Mouse (Mus musculus): ENCODE measurements at regions not wholly inside any gene's neighbourhood (a gene's known extent, or its start where the extent isn't known, plus 50 kb on each side); places are given as distances from the start of the nearest gene placed in this dataset.

DNA sequence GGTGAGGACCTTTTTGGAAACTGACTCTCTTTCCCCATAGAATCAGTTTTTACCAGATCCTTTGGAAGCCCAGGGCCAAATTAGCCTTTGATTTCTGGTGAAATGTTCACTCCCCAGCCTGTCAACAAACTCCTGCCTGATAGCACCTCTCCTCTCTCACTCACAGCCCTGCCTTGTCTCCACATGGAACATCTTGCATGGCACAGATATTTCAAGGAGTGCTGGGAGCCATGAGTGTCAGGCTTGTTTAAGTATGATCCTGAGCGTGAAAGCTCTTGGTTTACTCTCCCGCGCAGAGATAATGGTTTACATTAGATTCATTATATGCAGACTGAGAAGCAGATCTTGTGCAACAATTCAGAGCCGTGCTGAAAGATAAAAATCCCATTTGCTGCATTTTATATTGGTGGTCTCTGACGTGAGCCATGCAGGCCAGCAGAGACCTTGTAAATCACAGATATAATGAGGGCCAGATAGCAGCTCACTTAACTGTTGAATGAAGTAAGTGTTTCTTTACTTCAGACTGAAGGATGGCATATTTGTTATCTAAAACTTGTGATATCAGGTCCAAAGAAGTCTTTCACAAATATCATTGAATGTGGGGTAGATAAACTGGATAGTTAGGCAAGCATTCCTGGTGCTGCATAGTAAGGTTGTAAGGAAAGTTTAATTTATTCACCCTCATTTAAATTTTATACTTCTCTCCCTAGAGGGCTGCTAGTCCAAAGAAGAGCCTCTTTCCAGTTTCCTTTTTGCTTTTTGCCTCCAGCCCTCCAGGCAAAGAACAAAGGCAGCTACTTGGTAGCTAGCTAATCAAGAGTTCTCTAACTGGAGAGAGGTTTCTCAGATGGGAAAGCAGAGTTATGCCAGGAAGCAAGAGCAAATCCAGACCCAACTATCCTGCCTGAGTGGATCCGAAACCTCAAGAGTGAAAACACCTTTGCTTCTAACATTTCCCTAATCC is 81.8 kb downstream of the Tbx18 start:
- no peak overlapping the region for H3K9ac ChIP-seq (ENCODE audit: low read depth, low read length)
- H3K27me3 ChIP-seq (ENCODE audit: control insufficient read depth, insufficient read depth, low read length): no peaks in the 10 kb centered on the region
- H3K4me1 ChIP-seq (ENCODE audit: control insufficient read depth, insufficient read depth, low read length): no peaks in the 10 kb centered on the region
- no peak overlapping the region for H3K4me3 ChIP-seq (ENCODE audit: insufficient read depth, low read depth, low read length)
- 69% methylated on average over 6 of the region's 6 CpGs for WGBS
- no peak for DNase-seq (ENCODE audit: extremely low read depth, low read depth, low spot score)
- TF ChIP-seq CTCF (IDR thresholded peaks at IDR 0.05; ENCODE audit: low read depth, low read length) (no peak), POLR2A (IDR thresholded peaks at IDR 0.05; ENCODE audit: extremely low read depth, insufficient read depth, low read length) (no peak)
- H3K79me2 ChIP-seq (ENCODE audit: control insufficient read depth, insufficient read depth, low read length): no peaks in the 10 kb centered on the region
- H3K27ac ChIP-seq (replicated peaks; ENCODE audit: insufficient read depth, low read depth, low read length): no peak overlapping the region
- no peaks in the 10 kb centered on the region for H3K36me3 ChIP-seq (ENCODE audit: control insufficient read depth, insufficient read depth, low read length)

DNA sequence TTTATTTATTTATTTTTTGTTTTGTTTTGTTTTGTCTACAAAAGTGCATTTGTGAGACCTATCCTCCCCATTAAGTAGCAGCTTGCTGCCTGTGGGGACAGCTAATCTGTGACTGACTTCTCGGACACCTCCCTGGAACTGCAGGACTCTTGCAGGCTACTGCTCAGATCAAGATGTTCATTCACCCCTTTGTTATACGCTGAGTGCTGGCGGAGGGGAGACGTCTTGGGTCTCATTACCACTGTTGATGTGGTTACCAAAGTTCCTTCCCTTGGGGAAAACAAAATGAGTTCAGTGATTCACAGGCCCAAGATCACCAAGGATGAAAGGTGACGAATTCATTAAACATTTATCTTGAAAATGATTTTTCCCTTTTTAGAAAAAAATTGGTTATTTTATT is 82.7 kb downstream of the Tbx18 start:
- Histone ChIP-seq H3K27me3 (ENCODE audit: control insufficient read depth, insufficient read depth, low read length) (no peaks in the 10 kb centered on the region), H3K36me3 (ENCODE audit: control insufficient read depth, insufficient read depth, low read length) (no peaks in the 10 kb centered on the region), H3K4me1 (ENCODE audit: control insufficient read depth, insufficient read depth, low read length) (no peaks in the 10 kb centered on the region), H3K4me3 (ENCODE audit: insufficient read depth, low read depth, low read length) (no peak overlapping the region), H3K27ac (replicated peaks; ENCODE audit: insufficient read depth, low read depth, low read length) (no peak overlapping the region), H3K9ac (ENCODE audit: low read depth, low read length) (no peak overlapping the region), H3K79me2 (ENCODE audit: control insufficient read depth, insufficient read depth, low read length) (no peaks in the 10 kb centered on the region)
- no peak for DNase-seq (ENCODE audit: extremely low read depth, low read depth, low spot score)
- WGBS: 75% methylated on average over 5 of the region's 5 CpGs
- no peak for TF ChIP-seq CTCF (IDR thresholded peaks at IDR 0.05; ENCODE audit: low read depth, low read length)
- no peak for TF ChIP-seq POLR2A (IDR thresholded peaks at IDR 0.05; ENCODE audit: extremely low read depth, insufficient read depth, low read length)

DNA sequence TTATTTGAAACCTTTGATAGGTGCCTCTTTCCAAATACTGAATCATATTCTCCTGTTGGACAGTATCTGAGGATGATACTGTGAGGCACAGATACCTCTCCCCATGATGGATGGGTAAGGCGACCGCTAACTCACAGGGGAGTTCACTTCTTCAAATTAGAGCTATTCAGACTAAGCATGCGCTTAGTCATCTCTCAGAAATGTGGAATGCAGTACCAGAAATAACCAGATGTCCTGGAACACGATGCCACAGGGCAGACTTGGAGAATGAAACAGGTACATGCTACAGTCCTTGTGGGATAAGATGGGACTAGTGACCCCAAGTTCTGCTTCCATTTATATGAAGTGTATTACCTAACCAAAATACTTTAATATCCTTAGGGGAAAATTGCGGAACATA is 86.0 kb downstream of the Tbx18 start:
- Histone ChIP-seq H3K79me2 (ENCODE audit: control insufficient read depth, insufficient read depth, low read length) (no peaks in the 10 kb centered on the region), H3K27me3 (ENCODE audit: control insufficient read depth, insufficient read depth, low read length) (no peaks in the 10 kb centered on the region), H3K9ac (ENCODE audit: low read depth, low read length) (no peak overlapping the region), H3K4me3 (ENCODE audit: insufficient read depth, low read depth, low read length) (no peak overlapping the region), H3K36me3 (ENCODE audit: control insufficient read depth, insufficient read depth, low read length) (no peaks in the 10 kb centered on the region), H3K27ac (replicated peaks; ENCODE audit: insufficient read depth, low read depth, low read length) (no peak overlapping the region), H3K4me1 (ENCODE audit: control insufficient read depth, insufficient read depth, low read length) (no peaks in the 10 kb centered on the region)
- WGBS: 84% methylated on average over 5 of the region's 5 CpGs
- TF ChIP-seq CTCF (IDR thresholded peaks at IDR 0.05; ENCODE audit: low read depth, low read length): no peak
- no peak for TF ChIP-seq POLR2A (IDR thresholded peaks at IDR 0.05; ENCODE audit: extremely low read depth, insufficient read depth, low read length)
- DNase-seq (ENCODE audit: extremely low read depth, low read depth, low spot score): no peak

- no peaks in the 10 kb centered on the region for H3K27me3 ChIP-seq (ENCODE audit: control insufficient read depth, insufficient read depth, low read length)
- H3K9ac ChIP-seq (ENCODE audit: low read depth, low read length): no peak overlapping the region
- no peak overlapping the region for H3K4me3 ChIP-seq (ENCODE audit: insufficient read depth, low read depth, low read length)
- DNase-seq (ENCODE audit: extremely low read depth, low read depth, low spot score): no peak
- TF ChIP-seq POLR2A (IDR thresholded peaks at IDR 0.05; ENCODE audit: extremely low read depth, insufficient read depth, low read length) (no peak), CTCF (IDR thresholded peaks at IDR 0.05; ENCODE audit: low read depth, low read length) (no peak)
- 80% methylated on average over 5 of the region's 5 CpGs for WGBS
- H3K36me3 ChIP-seq (ENCODE audit: control insufficient read depth, insufficient read depth, low read length): no peaks in the 10 kb centered on the region
- H3K4me1 ChIP-seq (ENCODE audit: control insufficient read depth, insufficient read depth, low read length): no peaks in the 10 kb centered on the region
- H3K79me2 ChIP-seq (ENCODE audit: control insufficient read depth, insufficient read depth, low read length): no peaks in the 10 kb centered on the region
- H3K27ac ChIP-seq (replicated peaks; ENCODE audit: insufficient read depth, low read depth, low read length): no peak overlapping the region
Measured at GRCm38 (mm10) chr9:87633863-87634630, 97.0 kb downstream of the Tbx18 start.

GRCm38 (mm10) chr9:87626432-87626831 is 104.6 kb downstream of the Tbx18 start:
- Histone ChIP-seq H3K27ac (replicated peaks; ENCODE audit: insufficient read depth, low read depth, low read length) (no peak overlapping the region), H3K9ac (ENCODE audit: low read depth, low read length) (no peak overlapping the region), H3K27me3 (ENCODE audit: control insufficient read depth, insufficient read depth, low read length) (no peaks in the 10 kb centered on the region), H3K4me3 (ENCODE audit: insufficient read depth, low read depth, low read length) (no peak overlapping the region), H3K79me2 (ENCODE audit: control insufficient read depth, insufficient read depth, low read length) (no peaks in the 10 kb centered on the region), H3K36me3 (ENCODE audit: control insufficient read depth, insufficient read depth, low read length) (no peaks in the 10 kb centered on the region), H3K4me1 (ENCODE audit: control insufficient read depth, insufficient read depth, low read length) (no peaks in the 10 kb centered on the region)
- TF ChIP-seq POLR2A (IDR thresholded peaks at IDR 0.05; ENCODE audit: extremely low read depth, insufficient read depth, low read length): no peak
- TF ChIP-seq CTCF (IDR thresholded peaks at IDR 0.05; ENCODE audit: low read depth, low read length): no peak
- WGBS: 74% methylated on average over 3 of the region's 3 CpGs
- DNase-seq (ENCODE audit: extremely low read depth, low read depth, low spot score): no peak
